Mouse (Mus musculus) heart, postnatal 0 days (tissue): Measurements from ENCODE around the gene Dohh.

Source experiments
- CTCF ChIP-seq: IDR thresholded peaks from 2 replicates; pipeline ENCODE4 v1.5.1; 2016; ENCODE audit warnings: antibody characterized with exemption, control low read depth, low read depth
- EP300 ChIP-seq: IDR thresholded peaks from 2 replicates; pipeline ENCODE4 v1.6.1; 2016; ENCODE audit warnings: antibody characterized with exemption, low read depth

GRCm38 (mm10) chr10:81417227-81418215 is 33.3 kb downstream of the Dohh start:
- no peak for TF ChIP-seq CTCF
- peak; percentile 25; the same call in 1 of the 2 replicates for TF ChIP-seq EP300
